Mouse (Mus musculus): ENCODE measurements around the gene Scube2.

DNA sequence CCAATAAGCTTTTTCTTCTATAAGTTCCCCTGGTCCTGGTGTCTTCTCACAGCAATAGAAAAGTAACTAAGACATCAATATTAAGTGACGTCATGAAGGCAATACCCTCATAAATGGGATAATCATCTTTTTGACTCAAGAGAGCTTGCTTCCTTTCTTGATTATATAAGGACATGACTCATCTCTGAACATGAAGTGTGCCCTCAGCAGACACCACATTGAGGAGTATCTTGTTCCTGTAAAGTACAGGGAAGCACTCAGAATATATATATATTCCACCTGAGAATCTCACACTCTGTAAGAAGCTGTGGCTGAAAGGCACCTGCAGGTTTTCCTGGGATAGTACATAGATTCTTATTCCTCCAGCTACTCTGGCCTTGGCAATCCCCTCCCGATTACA, 17.1 kb upstream of the Scube2 start:
- no peak for TF ChIP-seq USF1 (IDR thresholded peaks at IDR 0.05; ENCODE audit: low read depth, low read length)
- TF ChIP-seq POLR2AphosphoS2 (IDR thresholded peaks at IDR 0.05; ENCODE audit: low read length): no peak
- TF ChIP-seq CTCF (IDR thresholded peaks at IDR 0.05 in 2 of 3, conservative IDR thresholded peaks at IDR 0.05 in 1 of 3; ENCODE audit: control insufficient read depth in 1 of 3, insufficient read depth in 1 of 3, low read depth in 2 of 3, low read length in 3 of 3, poor library complexity in 1 of 3, severe bottlenecking in 1 of 3): no peak
- TF ChIP-seq E2F4 (IDR thresholded peaks at IDR 0.05; ENCODE audit: borderline replicate concordance, low read depth, low read length): no peak
- no peak for TF ChIP-seq EP300 (IDR thresholded peaks at IDR 0.05; ENCODE audit: low read depth in 1 of 2, low read length in 2 of 2)
- TF ChIP-seq KAT2A (conservative IDR thresholded peaks at IDR 0.05; ENCODE audit: low read depth, low read length): no peak
- no peak for TF ChIP-seq CHD1 (IDR thresholded peaks at IDR 0.05; ENCODE audit: low read depth, low read length)
